17 mouse cellular contexts compared by ENCODE assay signal in genomic region chrX:73684978-73685377, GRCm38 (mm10). TPM values are rescaled to one million over a fixed set of nuclear protein-coding genes. Genes with fewer than 3 reads are reported as not detected.
A peak's percentile ranks its signal among the peaks of the same experiment; 100 is the strongest.
DNase-seq lines count a peak whose midpoint lies in the region; ATAC-seq and TF ChIP-seq lines count a peak whose summit lies in the region.
"Had no signal": no experiment of that assay in that cellular context is flagged by ENCODE, and none has a peak within 500 bp of the region (broad histone marks: within the 10 kb centered on the region; RNA-seq: fewer than 3 reads in every experiment).

No protein-coding gene starts in this region.

- no peak overlapping the region for H3K27ac ChIP-seq in hindbrain, embryonic 13.5 days
- H3K27ac ChIP-seq in hindbrain, embryonic 14.5 days: no peak overlapping the region
- peak overlapping the region; percentile 15; the same call in 1 of the 2 replicates for H3K27ac ChIP-seq in liver, adult 2 months (replicated peaks; ENCODE audit: insufficient read depth, low read depth, low read length)
- H3K27ac ChIP-seq in liver, embryonic 12.5 days: no peak overlapping the region
- H3K27ac ChIP-seq: embryonic facial prominence, embryonic 10.5 days; forebrain, embryonic 13.5 days; left cerebral cortex, adult 2 months; limb, embryonic 13.5 days had no signal

- ATAC-seq in hindbrain, embryonic 13.5 days (ENCODE audit: low FRiP score): 0 out of 2 replicates have a peak, but pooled peaks have one; percentile 13
- ATAC-seq in hindbrain, embryonic 14.5 days (ENCODE audit: low FRiP score): no peak
- ATAC-seq in liver, embryonic 12.5 days: no peak
- ATAC-seq: forebrain, embryonic 13.5 days; midbrain, embryonic 16.5 days had no signal

- H3K9me3 ChIP-seq in hindbrain, embryonic 13.5 days: no peaks in the 10 kb centered on the region
- H3K9me3 ChIP-seq in hindbrain, embryonic 14.5 days (ENCODE audit: control insufficient read depth, low read length): no peaks in the 10 kb centered on the region
- no peaks in the 10 kb centered on the region for H3K9me3 ChIP-seq in liver, embryonic 12.5 days (replicated peaks)
- H3K9me3 ChIP-seq: embryonic facial prominence, embryonic 10.5 days; forebrain, embryonic 13.5 days; limb, embryonic 13.5 days; megakaryocyte, embryonic 14.5 days had no signal

- H3K4me3 ChIP-seq in hindbrain, embryonic 13.5 days: no peak overlapping the region
- H3K4me3 ChIP-seq in hindbrain, embryonic 14.5 days (replicated peaks; ENCODE audit: low read length): no peak overlapping the region
- H3K4me3 ChIP-seq in liver, adult 2 months (ENCODE audit: insufficient read depth, low read depth, low read length): no peak overlapping the region
- H3K4me3 ChIP-seq in liver, embryonic 12.5 days: no peak overlapping the region
- H3K4me3 ChIP-seq: embryonic facial prominence, embryonic 10.5 days; forebrain, embryonic 13.5 days; left cerebral cortex, adult 2 months; limb, embryonic 13.5 days; megakaryocyte, embryonic 14.5 days had no signal

- H3K4me2 ChIP-seq in hindbrain, embryonic 13.5 days: no peak overlapping the region
- no peak overlapping the region for H3K4me2 ChIP-seq in hindbrain, embryonic 14.5 days (replicated peaks)
- no peak overlapping the region for H3K4me2 ChIP-seq in liver, embryonic 12.5 days
- H3K4me2 ChIP-seq: forebrain, embryonic 13.5 days; limb, embryonic 13.5 days had no signal

- peaks cover 63% of the 10 kb centered on the region for H3K36me3 ChIP-seq in hindbrain, embryonic 13.5 days
- H3K36me3 ChIP-seq in hindbrain, embryonic 14.5 days (replicated peaks; ENCODE audit: control insufficient read depth, insufficient read depth): peaks cover 56% of the 10 kb centered on the region
- peaks cover 20% of the 10 kb centered on the region for H3K36me3 ChIP-seq in liver, adult 2 months (ENCODE audit: control insufficient read depth, insufficient read depth, low read length)
- H3K36me3 ChIP-seq in liver, embryonic 12.5 days: peaks cover 79% of the 10 kb centered on the region

- intact Hi-C loops in heart, postnatal 25 days (cut with DNase I): no loop called here

- H3K9ac ChIP-seq in hindbrain, embryonic 13.5 days: no peak overlapping the region
- H3K9ac ChIP-seq in hindbrain, embryonic 14.5 days: no peak overlapping the region
- H3K9ac ChIP-seq in liver, adult 2 months (ENCODE audit: low read depth, low read length): no peak overlapping the region
- no peak overlapping the region for H3K9ac ChIP-seq in liver, embryonic 12.5 days
- H3K9ac ChIP-seq: forebrain, embryonic 13.5 days; limb, embryonic 13.5 days had no signal

- no peaks in the 10 kb centered on the region for H3K4me1 ChIP-seq in hindbrain, embryonic 13.5 days (replicated peaks)
- no peaks in the 10 kb centered on the region for H3K4me1 ChIP-seq in hindbrain, embryonic 14.5 days (replicated peaks; ENCODE audit: control insufficient read depth, insufficient read depth, low read length)
- H3K4me1 ChIP-seq in liver, adult 2 months (ENCODE audit: control insufficient read depth, insufficient read depth, low read length): peaks cover 12% of the 10 kb centered on the region; the same call in 1 of the 2 replicates
- H3K4me1 ChIP-seq in liver, embryonic 12.5 days: no peaks in the 10 kb centered on the region
- H3K4me1 ChIP-seq: embryonic facial prominence, embryonic 10.5 days; forebrain, embryonic 13.5 days; limb, embryonic 13.5 days had no signal

- DNase-seq in heart, adult 11 months: peak; percentile 65
- no peak for DNase-seq in heart, postnatal 25 days (ENCODE audit: low spot score)
- DNase-seq in hindbrain, embryonic 14.5 days (ENCODE audit: low spot score): no peak
- DNase-seq in liver, adult 2 months (ENCODE audit: extremely low read depth, low read depth, low spot score): peak; percentile 39
- peak; percentile 14 for DNase-seq in yolk sac, embryonic 10.5 days (ENCODE audit: low spot score)
- no peak for DNase-seq in cerebellum, postnatal 10 days
- DNase-seq: cerebellum, adult 11 months; thymus, adult 2 months had no signal

- H3K27me3 ChIP-seq in hindbrain, embryonic 13.5 days: no peaks in the 10 kb centered on the region
- H3K27me3 ChIP-seq in hindbrain, embryonic 14.5 days (ENCODE audit: control insufficient read depth, insufficient read depth, low read length): no peaks in the 10 kb centered on the region
- H3K27me3 ChIP-seq in liver, adult 2 months (ENCODE audit: control insufficient read depth, insufficient read depth, low read length): no peaks in the 10 kb centered on the region
- no peaks in the 10 kb centered on the region; the same call in 1 of the 2 replicates for H3K27me3 ChIP-seq in liver, embryonic 12.5 days (replicated peaks)
- H3K27me3 ChIP-seq: CH12.LX; forebrain, embryonic 13.5 days had no signal

- TF ChIP-seq POLR2A in liver, adult 2 months (IDR thresholded peaks at IDR 0.05; ENCODE audit: extremely low read depth, insufficient read depth, low read length): no peak

- H3K79me2 ChIP-seq in liver, adult 2 months (ENCODE audit: control insufficient read depth, insufficient read depth, low read length): no peaks in the 10 kb centered on the region

- TF ChIP-seq CTCF in liver, adult 2 months (IDR thresholded peaks at IDR 0.05; ENCODE audit: low read depth, low read length): no peak

RNA-seq across cellular contexts. Expression of gene Slc6a8, which starts 12.0 kb away (rescaled TPM):
- total RNA-seq in heart, postnatal 25 days (2021): 100 to 1,000 TPM; 123 to 125 TPM
- 7.0 and 7.3 TPM in 2 replicates for polyA plus RNA-seq in hindbrain, embryonic 13.5 days (2015; fragmentation: Nextera tagmentation; extraction: Ambion mirVana)
- 7.9 and 8.2 TPM in 2 replicates for polyA plus RNA-seq in hindbrain, embryonic 14.5 days (2014; fragmentation: Nextera tagmentation; extraction: Ambion mirVana)
- total RNA-seq in liver, adult 2 months (2014; rRNA removed): 1.0 and 2.6 TPM in 2 replicates
- polyA plus RNA-seq in liver, adult 2 months (2012; rRNA removed): 2.3 and 5.2 TPM in 2 replicates
- polyA plus RNA-seq in liver, embryonic 12.5 days (2016; fragmentation: Nextera tagmentation; extraction: Ambion mirVana): 1.3 and 1.8 TPM in 2 replicates

RNA-seq across cellular contexts. Expression of gene Pnck, which starts 25.1 kb away (rescaled TPM):
- 1 to 10 TPM; 5.0 to 7.6 TPM for total RNA-seq in heart, postnatal 25 days (2021)
- polyA plus RNA-seq in hindbrain, embryonic 13.5 days (2015; fragmentation: Nextera tagmentation; extraction: Ambion mirVana): 107 and 116 TPM in 2 replicates
- 154 and 160 TPM in 2 replicates for polyA plus RNA-seq in hindbrain, embryonic 14.5 days (2014; fragmentation: Nextera tagmentation; extraction: Ambion mirVana)
- not detected in 2 replicates for total RNA-seq in liver, adult 2 months (2014; rRNA removed)
- polyA plus RNA-seq in liver, adult 2 months (2012; rRNA removed): 0.07 TPM in 1 of 2 replicates, not detected in the other
- polyA plus RNA-seq in liver, embryonic 12.5 days (2016; fragmentation: Nextera tagmentation; extraction: Ambion mirVana): 1.2 and 1.4 TPM in 2 replicates
- total RNA-seq: CH12.LX had no signal

RNA-seq across cellular contexts. Expression of gene Bcap31, which starts 31.0 kb away (rescaled TPM):
- total RNA-seq in heart, postnatal 25 days (2021): 10 to 100 TPM; 76.5 to 81.9 TPM
- 128 and 138 TPM in 2 replicates for polyA plus RNA-seq in hindbrain, embryonic 13.5 days (2015; fragmentation: Nextera tagmentation; extraction: Ambion mirVana)
- polyA plus RNA-seq in hindbrain, embryonic 14.5 days (2014; fragmentation: Nextera tagmentation; extraction: Ambion mirVana): 135 and 141 TPM in 2 replicates
- total RNA-seq in liver, adult 2 months (2014; rRNA removed): 154 and 168 TPM in 2 replicates
- polyA plus RNA-seq in liver, adult 2 months (2012; rRNA removed): 69.8 and 85.5 TPM in 2 replicates
- polyA plus RNA-seq in liver, embryonic 12.5 days (2016; fragmentation: Nextera tagmentation; extraction: Ambion mirVana): 173 and 175 TPM in 2 replicates

RNA-seq across cellular contexts. Expression of gene Abcd1, which starts 31.4 kb away (rescaled TPM):
- total RNA-seq in heart, postnatal 25 days (2021): 10 to 100 TPM; 29.1 to 30.6 TPM
- 11.1 and 11.2 TPM in 2 replicates for polyA plus RNA-seq in hindbrain, embryonic 13.5 days (2015; fragmentation: Nextera tagmentation; extraction: Ambion mirVana)
- 8.3 and 10.2 TPM in 2 replicates for polyA plus RNA-seq in hindbrain, embryonic 14.5 days (2014; fragmentation: Nextera tagmentation; extraction: Ambion mirVana)
- total RNA-seq in liver, adult 2 months (2014; rRNA removed): 8.6 and 9.3 TPM in 2 replicates
- polyA plus RNA-seq in liver, adult 2 months (2012; rRNA removed): 24.3 and 26.2 TPM in 2 replicates
- polyA plus RNA-seq in liver, embryonic 12.5 days (2016; fragmentation: Nextera tagmentation; extraction: Ambion mirVana): 9.9 and 10.6 TPM in 2 replicates

RNA-seq across cellular contexts. Expression of gene Dusp9, which starts 45.8 kb away (rescaled TPM):
- not detected for total RNA-seq in heart, postnatal 25 days (2021)
- polyA plus RNA-seq in hindbrain, embryonic 13.5 days (2015; fragmentation: Nextera tagmentation; extraction: Ambion mirVana): 1.1 and 1.2 TPM in 2 replicates
- 0.25 and 0.39 TPM in 2 replicates for polyA plus RNA-seq in hindbrain, embryonic 14.5 days (2014; fragmentation: Nextera tagmentation; extraction: Ambion mirVana)
- 0.07 TPM in 1 of 2 replicates, not detected in the other for total RNA-seq in liver, adult 2 months (2014; rRNA removed)
- 0.04 TPM in 1 of 2 replicates, not detected in the other for polyA plus RNA-seq in liver, adult 2 months (2012; rRNA removed)
- 55.2 and 56.5 TPM in 2 replicates for polyA plus RNA-seq in liver, embryonic 12.5 days (2016; fragmentation: Nextera tagmentation; extraction: Ambion mirVana)

Comparison
In these comparisons a context has a peak if more than half of its experiments do, and no peak if none do; other contexts are left out.
1. DNase-seq: peak in heart, adult 11 months (single experiment), liver, adult 2 months (single experiment) and yolk sac, embryonic 10.5 days (single experiment); none in heart, postnatal 25 days (single experiment), hindbrain, embryonic 14.5 days (single experiment) and cerebellum, postnatal 10 days (0 of 2).
2. RNA of gene Pnck, which starts 25.1 kb away (polyA plus RNA-seq): 154 to 160 TPM in hindbrain, embryonic 14.5 days and 107 to 116 TPM in hindbrain, embryonic 13.5 days; 1.2 to 1.4 TPM in liver, embryonic 12.5 days and 0.07 TPM in liver, adult 2 months; every median in the first group is over 10 times any median in the second.